Mouse (Mus musculus) neutrophil, adult 83 days (primary cell): Measurements from ENCODE around the gene Msrb3. TPM values are rescaled to one million over a fixed set of nuclear protein-coding genes. Genes with fewer than 3 reads are reported as not detected.

ENCODE experiments used
- total RNA-seq, 2 experiments: library from RNA; stranded (reverse); gene quantifications; one replicate each; pipeline ENCODE4 v1.2.4; 2023

The Msrb3 gene
- total RNA-seq: under 1 TPM in 1 of 2 experiments, not detected in 1; 0.26 TPM

GRCm38 (mm10) chr10:120898785-120899762 is at the start of gene Msrb3:
Msrb3 (minus strand) TSS chr10:120899101.

Other genes starting within 250 kb of the Msrb3 start
- 10 to 100 TPM; 16.3 to 16.5 TPM for gene Lemd3, start 80.2 kb upstream of the Msrb3 start, total RNA-seq
- under 1 TPM in 1 of 2 experiments, not detected in 1; 0.46 TPM for gene Wif1, start 134.9 kb upstream of the Msrb3 start, total RNA-seq